Mouse (Mus musculus) forebrain, embryonic 16.5 days (tissue): ENCODE data around the gene Csrnp3. TPM values are rescaled to one million over a fixed set of nuclear protein-coding genes. Genes with fewer than 3 reads are reported as not detected.
A peak's percentile ranks its signal among the peaks of the same experiment; 100 is the strongest.
"Not testable (repeated sequence)": the region's sequence is repeated elsewhere in the genome, so short reads cannot be mapped to it uniquely, and the experiment has no call there.

ENCODE experiments used
- ATAC-seq: fragments of 200-750 bp; cut with Nextera tagmentation; 2 replicates; pipeline ENCODE4 v1.8.0; 2017; ENCODE audit warnings: mild to moderate bottlenecking, moderate library complexity
- H3K27ac ChIP-seq: fragments of 300-500 bp; sonication (generic); 2 replicates; pipeline ENCODE4 v1.5.1; 2014; ENCODE audit warnings: low read length, control low read depth
- H3K27me3 ChIP-seq: fragments of 300-500 bp; sonication (generic); replicated peaks from 2 replicates; pipeline ENCODE4 v1.6.1; 2014; ENCODE audit warnings: low read length; ENCODE audit not compliant: control insufficient read depth, insufficient read depth
- H3K36me3 ChIP-seq: fragments of 300-500 bp; sonication (generic); 2 replicates; pipeline ENCODE4 v1.6.1; 2014; ENCODE audit not compliant: control insufficient read depth, insufficient read depth
- H3K4me1 ChIP-seq: fragments of 300-500 bp; sonication (generic); replicated peaks from 2 replicates; pipeline ENCODE4 v1.6.1; 2014; ENCODE audit warnings: low read length; ENCODE audit not compliant: control insufficient read depth, insufficient read depth
- H3K4me2 ChIP-seq: fragments of 300-500 bp; sonication (generic); 2 replicates; pipeline ENCODE4 v1.6.1; 2014; ENCODE audit warnings: mild to moderate bottlenecking, low read length, control low read depth
- H3K4me3 ChIP-seq: fragments of 300-500 bp; sonication (generic); replicated peaks from 2 replicates; pipeline ENCODE4 v1.5.1; 2014; ENCODE audit warnings: mild to moderate bottlenecking, low read length, control low read depth
- H3K9ac ChIP-seq: fragments of 300-500 bp; sonication (generic); replicated peaks from 2 replicates; pipeline ENCODE4 v1.6.1; 2014; ENCODE audit warnings: low read depth, low read length, control low read depth
- H3K9me3 ChIP-seq: fragments of 300-500 bp; sonication (generic); 2 replicates; pipeline ENCODE4 v1.6.1; 2016; ENCODE audit warnings: low read length; ENCODE audit not compliant: control insufficient read depth
- WGBS: fragments of 180-500 bp; shearing (Covaris S2); extraction: QIAGEN DNeasy Blood & Tissue Kit; methylation state at CpG from one replicate; pipeline ENCODE4 v1.1.7; 2014; 5-methylcytosine and 5-hydroxymethylcytosine counted together
- polyA plus RNA-seq: library from polyadenylated mRNA; unstranded; fragments of >200 nt; fragmentation: Nextera tagmentation; extraction: Ambion mirVana; gene quantifications from 2 replicates; pipeline ENCODE4 v1.2.1, GENCODE M21; 2015

Gene Csrnp3
- 61.1 and 67.4 TPM in 2 replicates for polyA plus RNA-seq

GRCm38 (mm10) chr2:65845551-65845950 is at the start of gene Csrnp3:
Gene Csrnp3 (plus strand): TSS chr2:65845767.
- peak within 1 kb of the TSS; percentile 67 for H3K4me3 ChIP-seq
- H3K9ac ChIP-seq: peak within 1 kb of the TSS; percentile 66
- H3K4me2 ChIP-seq: peak within 1 kb of the TSS; percentile 66
- H3K4me1 ChIP-seq: peaks cover 13% of the 10 kb centered on the region
- WGBS: 1% methylated on average over 6 of the region's 6 CpGs
- ATAC-seq: peak; percentile 88
- no peaks in the 10 kb centered on the region for H3K9me3 ChIP-seq
- no peaks in the 10 kb centered on the region for H3K27me3 ChIP-seq
- H3K27ac ChIP-seq: peak within 1 kb of the TSS; percentile 89
- no peaks in the 10 kb centered on the region for H3K36me3 ChIP-seq

- no peak for ATAC-seq
- WGBS: 89% methylated on average over 1 of the region's 1 CpGs
- no peak overlapping the region for H3K27ac ChIP-seq
Observed at GRCm38 (mm10) chr2:65801054-65801709, 44.4 kb upstream of the Csrnp3 start.

GRCm38 (mm10) chr2:65806556-65806955 is 39.0 kb upstream of the Csrnp3 start:
- Histone ChIP-seq H3K27me3 (no peaks in the 10 kb centered on the region), H3K27ac (no peak overlapping the region), H3K36me3 (no peaks in the 10 kb centered on the region), H3K9me3 (no peaks in the 10 kb centered on the region), H3K4me2 (no peak overlapping the region), H3K4me3 (no peak overlapping the region), H3K4me1 (no peaks in the 10 kb centered on the region), H3K9ac (no peak overlapping the region)
- WGBS: 92% methylated on average over 6 of the region's 6 CpGs
- no peak for ATAC-seq

More at GRCm38 (mm10) chr2:65801054-65801709, 44.4 kb upstream of the Csrnp3 start:
- Histone ChIP-seq H3K4me2 (no peak overlapping the region), H3K9me3 (no peaks in the 10 kb centered on the region; the same call in 1 of the 2 replicates), H3K9ac (no peak overlapping the region), H3K36me3 (no peaks in the 10 kb centered on the region), H3K27me3 (no peaks in the 10 kb centered on the region), H3K4me1 (no peaks in the 10 kb centered on the region), H3K4me3 (no peak overlapping the region)

GRCm38 (mm10) chr2:65811203-65811602 is 34.4 kb upstream of the Csrnp3 start:
- WGBS: 80% methylated on average over 6 of the region's 6 CpGs
- not testable (repeated sequence) for H3K9me3 ChIP-seq, H3K4me1 ChIP-seq, H3K9ac ChIP-seq, H3K4me3 ChIP-seq, H3K4me2 ChIP-seq, H3K27ac ChIP-seq, H3K27me3 ChIP-seq, H3K36me3 ChIP-seq, ATAC-seq

- H3K4me1 ChIP-seq: no peaks in the 10 kb centered on the region
- H3K9ac ChIP-seq: 0 out of 2 replicates have a peak overlapping the region, but pooled peaks have one; percentile 1
- 51% methylated on average over 20 of the region's 20 CpGs for WGBS
- peak; percentile 89 for ATAC-seq
- peak overlapping the region; percentile 9 for H3K4me2 ChIP-seq
- peak overlapping the region; percentile 2; the same call in 1 of the 2 replicates for H3K4me3 ChIP-seq
- H3K27me3 ChIP-seq: no peaks in the 10 kb centered on the region
- H3K9me3 ChIP-seq: no peaks in the 10 kb centered on the region
- H3K36me3 ChIP-seq: no peaks in the 10 kb centered on the region
- peak overlapping the region; percentile 43; the same call in 1 of the 2 replicates for H3K27ac ChIP-seq
Observed at GRCm38 (mm10) chr2:65818080-65818796, 27.3 kb upstream of the Csrnp3 start.

GRCm38 (mm10) chr2:65820114-65820769 is 25.3 kb upstream of the Csrnp3 start:
- Histone ChIP-seq H3K36me3 (no peaks in the 10 kb centered on the region), H3K27ac (no peak overlapping the region), H3K4me1 (no peaks in the 10 kb centered on the region), H3K4me3 (no peak overlapping the region), H3K27me3 (no peaks in the 10 kb centered on the region), H3K9me3 (no peaks in the 10 kb centered on the region), H3K4me2 (no peak overlapping the region), H3K9ac (no peak overlapping the region)
- no peak for ATAC-seq
- WGBS: 95% methylated on average over 4 of the region's 4 CpGs

GRCm38 (mm10) chr2:65826314-65826713 is 19.3 kb upstream of the Csrnp3 start:
- no peaks in the 10 kb centered on the region for H3K27me3 ChIP-seq
- WGBS: 76% methylated on average over 2 of the region's 2 CpGs
- H3K27ac ChIP-seq: peak overlapping the region; percentile 86
- H3K9me3 ChIP-seq: no peaks in the 10 kb centered on the region
- no peak overlapping the region for H3K4me2 ChIP-seq
- ATAC-seq: peak; percentile 43
- H3K4me3 ChIP-seq: no peak overlapping the region
- H3K4me1 ChIP-seq: no peaks in the 10 kb centered on the region
- no peaks in the 10 kb centered on the region for H3K36me3 ChIP-seq
- H3K9ac ChIP-seq: no peak overlapping the region

- H3K9ac ChIP-seq: no peak overlapping the region
- no peak overlapping the region for H3K4me3 ChIP-seq
- WGBS: 61% methylated on average over 6 of the region's 6 CpGs
- ATAC-seq: peak; percentile 94
- no peaks in the 10 kb centered on the region for H3K27me3 ChIP-seq
- no peaks in the 10 kb centered on the region for H3K9me3 ChIP-seq
- peak overlapping the region; percentile 28 for H3K27ac ChIP-seq
- no peaks in the 10 kb centered on the region for H3K4me1 ChIP-seq
- no peak overlapping the region for H3K4me2 ChIP-seq
- no peaks in the 10 kb centered on the region for H3K36me3 ChIP-seq
Observed at GRCm38 (mm10) chr2:65826801-65827200, 18.8 kb upstream of the Csrnp3 start.

GRCm38 (mm10) chr2:65828699-65829098 is 16.9 kb upstream of the Csrnp3 start:
- H3K27me3 ChIP-seq: no peaks in the 10 kb centered on the region
- peaks cover 11% of the 10 kb centered on the region for H3K4me1 ChIP-seq
- ATAC-seq: no peak
- whole genome bisulfite sequencing: 95% methylated on average over 1 of the region's 1 CpGs
- no peak overlapping the region for H3K4me2 ChIP-seq
- H3K36me3 ChIP-seq: no peaks in the 10 kb centered on the region
- no peak overlapping the region for H3K27ac ChIP-seq
- no peak overlapping the region for H3K4me3 ChIP-seq
- H3K9me3 ChIP-seq: no peaks in the 10 kb centered on the region
- no peak overlapping the region for H3K9ac ChIP-seq
